Mouse (Mus musculus) G1E (cell line): ENCODE data around the gene Mfsd14b.

ENCODE experiments used
- CTCF ChIP-seq: IDR thresholded peaks from 2 replicates; pipeline ENCODE4 v1.5.1; 2012; ENCODE audit warnings: low read depth, low read length, inconsistent platforms, mixed read lengths
- GATA1 ChIP-seq: IDR thresholded peaks from 2 replicates; pipeline ENCODE4 v1.6.1; 2012; ENCODE audit warnings: borderline replicate concordance, low read length, inconsistent platforms, mixed read lengths
- TAL1 ChIP-seq: conservative IDR thresholded peaks from 2 replicates; pipeline ENCODE4 v1.6.1; 2012; ENCODE audit warnings: low read depth, low read length, inconsistent platforms, mixed read lengths

- TF ChIP-seq CTCF (no peak), GATA1 (no peak), TAL1 (no peak)
Observed at GRCm38 (mm10) chr13:65113239-65113638, 464 bp upstream of the Mfsd14b start.
